Mouse (Mus musculus): ENCODE data around the gene Fyn. TPM values are rescaled to one million over a fixed set of nuclear protein-coding genes. Genes with fewer than 3 reads are reported as not detected.

Fyn gene
- polyA plus RNA-seq, 1 experiment from 2014 or later = 22.4 TPM

GRCm38 (mm10) chr10:39472923-39473322 lies 104.3 kb downstream of the Fyn start:
- no peak overlapping the region for H3K9ac ChIP-seq (replicated peaks; ENCODE audit: low read length)
- peaks cover 17% of the 10 kb centered on the region for H3K4me1 ChIP-seq (ENCODE audit: insufficient read depth, low read length)
- H3K36me3 ChIP-seq (ENCODE audit: insufficient read depth, low read length) = no peaks in the 10 kb centered on the region
- H3K27ac ChIP-seq (ENCODE audit: low read length) = no peak overlapping the region
- 62% methylated on average over 7 of the region's 7 CpGs for WGBS
- H3K27me3 ChIP-seq (ENCODE audit: insufficient read depth, low read length) = no peaks in the 10 kb centered on the region
- H3K4me2 ChIP-seq (replicated peaks; ENCODE audit: low read depth, low read length) = no peak overlapping the region
- no peak overlapping the region for H3K4me3 ChIP-seq (ENCODE audit: low read length)
- no peak for ATAC-seq (ENCODE audit: low FRiP score, low TSS enrichment)
- H3K9me3 ChIP-seq (ENCODE audit: low read length) = no peaks in the 10 kb centered on the region

- no peak overlapping the region for H3K27ac ChIP-seq (ENCODE audit: low read length)
- H3K27me3 ChIP-seq (ENCODE audit: insufficient read depth, low read length) = no peaks in the 10 kb centered on the region
- H3K4me2 ChIP-seq (replicated peaks; ENCODE audit: low read depth, low read length) = no peak overlapping the region
- no peak overlapping the region for H3K4me3 ChIP-seq (ENCODE audit: low read length)
- ATAC-seq (ENCODE audit: low FRiP score, low TSS enrichment) = no peak
- WGBS = 76% methylated on average over 1 of the region's 1 CpGs
- peaks cover 1% of the 10 kb centered on the region; the same call in 1 of the 2 replicates for H3K4me1 ChIP-seq (ENCODE audit: insufficient read depth, low read length)
- H3K36me3 ChIP-seq (ENCODE audit: insufficient read depth, low read length) = no peaks in the 10 kb centered on the region
- H3K9ac ChIP-seq (replicated peaks; ENCODE audit: low read length) = no peak overlapping the region
- H3K9me3 ChIP-seq (ENCODE audit: low read length) = no peaks in the 10 kb centered on the region; the same call in 1 of the 2 replicates
Measured at GRCm38 (mm10) chr10:39479361-39479760, 110.7 kb downstream of the Fyn start.

- Histone ChIP-seq H3K36me3 (ENCODE audit: insufficient read depth, low read length) (no peaks in the 10 kb centered on the region), H3K27ac (ENCODE audit: low read length) (peak overlapping the region; percentile 18; the same call in 1 of the 2 replicates), H3K9me3 (ENCODE audit: low read length) (no peaks in the 10 kb centered on the region; the same call in 1 of the 2 replicates), H3K27me3 (ENCODE audit: insufficient read depth, low read length) (no peaks in the 10 kb centered on the region), H3K4me3 (ENCODE audit: low read length) (no peak overlapping the region), H3K9ac (replicated peaks; ENCODE audit: low read length) (no peak overlapping the region), H3K4me2 (replicated peaks; ENCODE audit: low read depth, low read length) (no peak overlapping the region; the same call in 1 of the 2 replicates), H3K4me1 (ENCODE audit: insufficient read depth, low read length) (peaks cover 46% of the 10 kb centered on the region)
- peak; percentile 39; the same call in 1 of the 2 replicates for ATAC-seq (ENCODE audit: low FRiP score, low TSS enrichment)
- 19% methylated on average over 8 of the region's 8 CpGs for WGBS
Measured at GRCm38 (mm10) chr10:39484382-39484826, 115.7 kb downstream of the Fyn start.

GRCm38 (mm10) chr10:39484892-39485291 lies 116.2 kb downstream of the Fyn start:
- 23% methylated on average over 6 of the region's 6 CpGs for WGBS
- Histone ChIP-seq H3K4me3 (ENCODE audit: low read length) (no peak overlapping the region), H3K9ac (replicated peaks; ENCODE audit: low read length) (no peak overlapping the region), H3K9me3 (ENCODE audit: low read length) (no peaks in the 10 kb centered on the region; the same call in 1 of the 2 replicates), H3K36me3 (ENCODE audit: insufficient read depth, low read length) (no peaks in the 10 kb centered on the region), H3K27ac (ENCODE audit: low read length) (peak overlapping the region; percentile 18; the same call in 1 of the 2 replicates), H3K27me3 (ENCODE audit: insufficient read depth, low read length) (no peaks in the 10 kb centered on the region), H3K4me2 (replicated peaks; ENCODE audit: low read depth, low read length) (no peak overlapping the region), H3K4me1 (ENCODE audit: insufficient read depth, low read length) (peaks cover 46% of the 10 kb centered on the region)
- peak; percentile 32; the same call in 1 of the 2 replicates for ATAC-seq (ENCODE audit: low FRiP score, low TSS enrichment)

- H3K9me3 ChIP-seq (ENCODE audit: low read length) = no peaks in the 10 kb centered on the region; the same call in 1 of the 2 replicates
- no peak overlapping the region for H3K4me3 ChIP-seq (ENCODE audit: low read length)
- H3K27me3 ChIP-seq (ENCODE audit: insufficient read depth, low read length) = no peaks in the 10 kb centered on the region
- H3K27ac ChIP-seq (ENCODE audit: low read length) = no peak overlapping the region
- peaks cover 53% of the 10 kb centered on the region for H3K4me1 ChIP-seq (ENCODE audit: insufficient read depth, low read length)
- no peak overlapping the region for H3K4me2 ChIP-seq (replicated peaks; ENCODE audit: low read depth, low read length)
- no peaks in the 10 kb centered on the region for H3K36me3 ChIP-seq (ENCODE audit: insufficient read depth, low read length)
- ATAC-seq (ENCODE audit: low FRiP score, low TSS enrichment) = no peak
- 62% methylated on average over 4 of the region's 4 CpGs for WGBS
- H3K9ac ChIP-seq (replicated peaks; ENCODE audit: low read length) = no peak overlapping the region
Measured at GRCm38 (mm10) chr10:39485939-39486338, 117.3 kb downstream of the Fyn start.

GRCm38 (mm10) chr10:39486501-39487450 lies 118.1 kb downstream of the Fyn start:
- 55% methylated on average over 11 of the region's 11 CpGs for WGBS
- H3K4me1 ChIP-seq (ENCODE audit: insufficient read depth, low read length) = peaks cover 53% of the 10 kb centered on the region

GRCm38 (mm10) chr10:39487740-39488415 lies 119.2 kb downstream of the Fyn start:
- Histone ChIP-seq H3K36me3 (ENCODE audit: insufficient read depth, low read length) (no peaks in the 10 kb centered on the region), H3K9ac (replicated peaks; ENCODE audit: low read length) (peak overlapping the region; percentile 12; the same call in 1 of the 2 replicates), H3K27ac (ENCODE audit: low read length) (peak overlapping the region; percentile 4; the same call in 1 of the 2 replicates), H3K4me1 (ENCODE audit: insufficient read depth, low read length) (peaks cover 53% of the 10 kb centered on the region), H3K9me3 (ENCODE audit: low read length) (no peaks in the 10 kb centered on the region; the same call in 1 of the 2 replicates), H3K4me2 (replicated peaks; ENCODE audit: low read depth, low read length) (no peak overlapping the region), H3K4me3 (ENCODE audit: low read length) (no peak overlapping the region), H3K27me3 (ENCODE audit: insufficient read depth, low read length) (no peaks in the 10 kb centered on the region)
- 67% methylated on average over 14 of the region's 14 CpGs for WGBS
- ATAC-seq (ENCODE audit: low FRiP score, low TSS enrichment) = no peak

More at GRCm38 (mm10) chr10:39486501-39487450, 118.1 kb downstream of the Fyn start:
- no peak for ATAC-seq (ENCODE audit: low FRiP score, low TSS enrichment)
- Histone ChIP-seq H3K36me3 (ENCODE audit: insufficient read depth, low read length) (no peaks in the 10 kb centered on the region), H3K9ac (replicated peaks; ENCODE audit: low read length) (no peak overlapping the region), H3K9me3 (ENCODE audit: low read length) (no peaks in the 10 kb centered on the region; the same call in 1 of the 2 replicates), H3K4me2 (replicated peaks; ENCODE audit: low read depth, low read length) (no peak overlapping the region), H3K27me3 (ENCODE audit: insufficient read depth, low read length) (no peaks in the 10 kb centered on the region), H3K27ac (ENCODE audit: low read length) (peak overlapping the region; percentile 2; the same call in 1 of the 2 replicates), H3K4me3 (ENCODE audit: low read length) (no peak overlapping the region)

- H3K9ac ChIP-seq (replicated peaks; ENCODE audit: low read length) = peak overlapping the region; percentile 12; the same call in 1 of the 2 replicates
- no peak overlapping the region for H3K4me3 ChIP-seq (ENCODE audit: low read length)
- no peak overlapping the region for H3K27ac ChIP-seq (ENCODE audit: low read length)
- 69% methylated on average over 3 of the region's 3 CpGs for WGBS
- no peaks in the 10 kb centered on the region for H3K36me3 ChIP-seq (ENCODE audit: insufficient read depth, low read length)
- ATAC-seq (ENCODE audit: low FRiP score, low TSS enrichment) = no peak
- peaks cover 53% of the 10 kb centered on the region for H3K4me1 ChIP-seq (ENCODE audit: insufficient read depth, low read length)
- H3K9me3 ChIP-seq (ENCODE audit: low read length) = no peaks in the 10 kb centered on the region; the same call in 1 of the 2 replicates
- H3K27me3 ChIP-seq (ENCODE audit: insufficient read depth, low read length) = no peaks in the 10 kb centered on the region
- no peak overlapping the region for H3K4me2 ChIP-seq (replicated peaks; ENCODE audit: low read depth, low read length)
Measured at GRCm38 (mm10) chr10:39488542-39488941, 119.9 kb downstream of the Fyn start.

GRCm38 (mm10) chr10:39488956-39489355 lies 120.3 kb downstream of the Fyn start:
- Histone ChIP-seq H3K4me1 (ENCODE audit: insufficient read depth, low read length) (peaks cover 53% of the 10 kb centered on the region), H3K9me3 (ENCODE audit: low read length) (no peaks in the 10 kb centered on the region), H3K27ac (ENCODE audit: low read length) (no peak overlapping the region), H3K36me3 (ENCODE audit: insufficient read depth, low read length) (no peaks in the 10 kb centered on the region), H3K9ac (replicated peaks; ENCODE audit: low read length) (no peak overlapping the region), H3K4me2 (replicated peaks; ENCODE audit: low read depth, low read length) (no peak overlapping the region), H3K4me3 (ENCODE audit: low read length) (no peak overlapping the region), H3K27me3 (ENCODE audit: insufficient read depth, low read length) (no peaks in the 10 kb centered on the region)
- 63% methylated on average over 3 of the region's 3 CpGs for WGBS
- ATAC-seq (ENCODE audit: low FRiP score, low TSS enrichment) = no peak
